Mouse (Mus musculus): ENCODE measurements at regions not wholly inside any gene's neighbourhood (a gene's known extent, or its start where the extent isn't known, plus 50 kb on each side); places are given as distances from the start of the nearest gene placed in this dataset.

- WGBS: 30% methylated on average over 6 of the region's 6 CpGs
- H3K4me2 ChIP-seq (ENCODE audit: low read depth, low read length): no peak overlapping the region
- H3K9me3 ChIP-seq (ENCODE audit: control insufficient read depth, low read length): no peaks in the 10 kb centered on the region
- no peak overlapping the region for H3K27ac ChIP-seq (ENCODE audit: low read length)
- ATAC-seq (ENCODE audit: low read depth): no peak
- H3K4me3 ChIP-seq (ENCODE audit: low read length): no peak overlapping the region
- no peaks in the 10 kb centered on the region for H3K36me3 ChIP-seq (ENCODE audit: control insufficient read depth, insufficient read depth, low read length)
- no peaks in the 10 kb centered on the region for H3K27me3 ChIP-seq (ENCODE audit: control insufficient read depth, insufficient read depth, low read depth, low read length)
- no peaks in the 10 kb centered on the region; the same call in 1 of the 2 replicates for H3K4me1 ChIP-seq (replicated peaks; ENCODE audit: control insufficient read depth, insufficient read depth, low read length)
- H3K9ac ChIP-seq (ENCODE audit: low read length): no peak overlapping the region
Observed at GRCm38 (mm10) chr12:68910590-68910989, 248.4 kb downstream of the Rps29 start.

- H3K27ac ChIP-seq (ENCODE audit: low read length): no peak overlapping the region
- H3K4me2 ChIP-seq (ENCODE audit: low read depth, low read length): no peak overlapping the region
- no peak overlapping the region for H3K4me3 ChIP-seq (ENCODE audit: low read length)
- WGBS: 88% methylated on average over 1 of the region's 1 CpGs
- H3K27me3 ChIP-seq (ENCODE audit: control insufficient read depth, insufficient read depth, low read depth, low read length): no peaks in the 10 kb centered on the region
- no peak overlapping the region for H3K9ac ChIP-seq (ENCODE audit: low read length)
- no peaks in the 10 kb centered on the region for H3K9me3 ChIP-seq (ENCODE audit: control insufficient read depth, low read length)
- ATAC-seq (ENCODE audit: low read depth): no peak
- no peaks in the 10 kb centered on the region for H3K4me1 ChIP-seq (replicated peaks; ENCODE audit: control insufficient read depth, insufficient read depth, low read length)
- H3K36me3 ChIP-seq (ENCODE audit: control insufficient read depth, insufficient read depth, low read length): no peaks in the 10 kb centered on the region
Observed at GRCm38 (mm10) chr12:68904770-68905169, 254.2 kb downstream of the Rps29 start.

GRCm38 (mm10) chr12:68889141-68889540 lies 269.8 kb downstream of the Rps29 start:
- 83% methylated on average over 3 of the region's 3 CpGs for WGBS

GRCm38 (mm10) chr12:68882503-68882902 lies 276.5 kb downstream of the Rps29 start:
- no peak overlapping the region for H3K9ac ChIP-seq (ENCODE audit: low read length)
- no peak overlapping the region for H3K4me3 ChIP-seq (ENCODE audit: low read length)
- no peak for ATAC-seq (ENCODE audit: low read depth)
- no peaks in the 10 kb centered on the region for H3K36me3 ChIP-seq (ENCODE audit: control insufficient read depth, insufficient read depth, low read length)
- no peaks in the 10 kb centered on the region for H3K4me1 ChIP-seq (replicated peaks; ENCODE audit: control insufficient read depth, insufficient read depth, low read length)
- 58% methylated on average over 6 of the region's 6 CpGs for WGBS
- H3K27me3 ChIP-seq (ENCODE audit: control insufficient read depth, insufficient read depth, low read depth, low read length): no peaks in the 10 kb centered on the region
- no peaks in the 10 kb centered on the region for H3K9me3 ChIP-seq (ENCODE audit: control insufficient read depth, low read length)
- H3K4me2 ChIP-seq (ENCODE audit: low read depth, low read length): no peak overlapping the region
- no peak overlapping the region for H3K27ac ChIP-seq (ENCODE audit: low read length)

More at GRCm38 (mm10) chr12:68889141-68889540, 269.8 kb downstream of the Rps29 start:
- H3K4me1 ChIP-seq (replicated peaks; ENCODE audit: control insufficient read depth, insufficient read depth, low read length): no peaks in the 10 kb centered on the region
- ATAC-seq (ENCODE audit: low read depth): no peak
- H3K4me3 ChIP-seq (ENCODE audit: low read length): no peak overlapping the region
- H3K9me3 ChIP-seq (ENCODE audit: control insufficient read depth, low read length): no peaks in the 10 kb centered on the region
- H3K36me3 ChIP-seq (ENCODE audit: control insufficient read depth, insufficient read depth, low read length): no peaks in the 10 kb centered on the region
- H3K27ac ChIP-seq (ENCODE audit: low read length): no peak overlapping the region
- H3K27me3 ChIP-seq (ENCODE audit: control insufficient read depth, insufficient read depth, low read depth, low read length): no peaks in the 10 kb centered on the region
- no peak overlapping the region for H3K9ac ChIP-seq (ENCODE audit: low read length)
- no peak overlapping the region for H3K4me2 ChIP-seq (ENCODE audit: low read depth, low read length)

GRCm38 (mm10) chr12:68879425-68879824 lies 279.6 kb downstream of the Rps29 start:
- no peak overlapping the region for H3K27ac ChIP-seq (ENCODE audit: low read length)
- no peaks in the 10 kb centered on the region for H3K9me3 ChIP-seq (ENCODE audit: control insufficient read depth, low read length)
- no peaks in the 10 kb centered on the region for H3K27me3 ChIP-seq (ENCODE audit: control insufficient read depth, insufficient read depth, low read depth, low read length)
- H3K4me3 ChIP-seq (ENCODE audit: low read length): no peak overlapping the region
- no peaks in the 10 kb centered on the region for H3K36me3 ChIP-seq (ENCODE audit: control insufficient read depth, insufficient read depth, low read length)
- H3K9ac ChIP-seq (ENCODE audit: low read length): no peak overlapping the region
- H3K4me1 ChIP-seq (replicated peaks; ENCODE audit: control insufficient read depth, insufficient read depth, low read length): no peaks in the 10 kb centered on the region
- H3K4me2 ChIP-seq (ENCODE audit: low read depth, low read length): no peak overlapping the region
- no peak for ATAC-seq (ENCODE audit: low read depth)

- Histone ChIP-seq H3K4me1 (replicated peaks; ENCODE audit: control insufficient read depth, insufficient read depth, low read length) (no peaks in the 10 kb centered on the region), H3K4me3 (ENCODE audit: low read length) (no peak overlapping the region), H3K36me3 (ENCODE audit: control insufficient read depth, insufficient read depth, low read length) (no peaks in the 10 kb centered on the region), H3K4me2 (ENCODE audit: low read depth, low read length) (no peak overlapping the region), H3K9me3 (ENCODE audit: control insufficient read depth, low read length) (no peaks in the 10 kb centered on the region), H3K27me3 (ENCODE audit: control insufficient read depth, insufficient read depth, low read depth, low read length) (no peaks in the 10 kb centered on the region), H3K27ac (ENCODE audit: low read length) (no peak overlapping the region), H3K9ac (ENCODE audit: low read length) (no peak overlapping the region)
- ATAC-seq (ENCODE audit: low read depth): no peak
- WGBS: 90% methylated on average over 4 of the region's 4 CpGs
Observed at GRCm38 (mm10) chr12:68871259-68871658, 287.7 kb downstream of the Rps29 start.

- Histone ChIP-seq H3K4me2 (ENCODE audit: low read depth, low read length) (no peak overlapping the region), H3K36me3 (ENCODE audit: control insufficient read depth, insufficient read depth, low read length) (no peaks in the 10 kb centered on the region), H3K4me3 (ENCODE audit: low read length) (no peak overlapping the region), H3K4me1 (replicated peaks; ENCODE audit: control insufficient read depth, insufficient read depth, low read length) (no peaks in the 10 kb centered on the region), H3K27me3 (ENCODE audit: control insufficient read depth, insufficient read depth, low read depth, low read length) (no peaks in the 10 kb centered on the region), H3K27ac (ENCODE audit: low read length) (no peak overlapping the region), H3K9ac (ENCODE audit: low read length) (no peak overlapping the region), H3K9me3 (ENCODE audit: control insufficient read depth, low read length) (no peaks in the 10 kb centered on the region)
- no peak for ATAC-seq (ENCODE audit: low read depth)
- WGBS: 61% methylated on average over 3 of the region's 3 CpGs
Observed at GRCm38 (mm10) chr12:68862991-68863356, 296.0 kb downstream of the Rps29 start.

GRCm38 (mm10) chr12:68862313-68862990 lies 296.5 kb downstream of the Rps29 start:
- H3K4me1 ChIP-seq (replicated peaks; ENCODE audit: control insufficient read depth, insufficient read depth, low read length): no peaks in the 10 kb centered on the region
- H3K9ac ChIP-seq (ENCODE audit: low read length): no peak overlapping the region
- H3K4me2 ChIP-seq (ENCODE audit: low read depth, low read length): no peak overlapping the region
- H3K4me3 ChIP-seq (ENCODE audit: low read length): no peak overlapping the region
- H3K9me3 ChIP-seq (ENCODE audit: control insufficient read depth, low read length): no peaks in the 10 kb centered on the region
- H3K27ac ChIP-seq (ENCODE audit: low read length): no peak overlapping the region
- H3K27me3 ChIP-seq (ENCODE audit: control insufficient read depth, insufficient read depth, low read depth, low read length): no peaks in the 10 kb centered on the region
- no peaks in the 10 kb centered on the region for H3K36me3 ChIP-seq (ENCODE audit: control insufficient read depth, insufficient read depth, low read length)
- 39% methylated on average over 5 of the region's 5 CpGs for WGBS
- ATAC-seq (ENCODE audit: low read depth): no peak

- Histone ChIP-seq H3K9me3 (ENCODE audit: control insufficient read depth, low read length) (no peaks in the 10 kb centered on the region), H3K36me3 (ENCODE audit: control insufficient read depth, insufficient read depth, low read length) (no peaks in the 10 kb centered on the region), H3K4me1 (replicated peaks; ENCODE audit: control insufficient read depth, insufficient read depth, low read length) (no peaks in the 10 kb centered on the region), H3K9ac (ENCODE audit: low read length) (no peak overlapping the region), H3K27me3 (ENCODE audit: control insufficient read depth, insufficient read depth, low read depth, low read length) (no peaks in the 10 kb centered on the region), H3K27ac (ENCODE audit: low read length) (no peak overlapping the region), H3K4me3 (ENCODE audit: low read length) (no peak overlapping the region), H3K4me2 (ENCODE audit: low read depth, low read length) (no peak overlapping the region)
- WGBS: 69% methylated on average over 2 of the region's 2 CpGs
- no peak for ATAC-seq (ENCODE audit: low read depth)
Observed at GRCm38 (mm10) chr12:68860332-68860731, 298.7 kb downstream of the Rps29 start.

Data from lung, embryonic 16.5 days (tissue).